Mouse (Mus musculus) kidney, adult 2 months (tissue): ENCODE measurements around the gene Acvr1.

ENCODE experiments used
- CTCF ChIP-seq: fragments of 200-500 bp; conservative IDR thresholded peaks from 2 replicates; pipeline ENCODE4 v1.5.1; 2011; ENCODE audit warnings: low read depth, mild to moderate bottlenecking, control low read depth, low read length, moderate library complexity, mixed read lengths; ENCODE audit not compliant: insufficient read depth, insufficient read length
- POLR2A ChIP-seq: fragments of 200-500 bp; IDR thresholded peaks from one replicate; pipeline ENCODE4 v1.6.1; 2011; ENCODE audit warnings: low read depth, low read length, control low read depth

DNA sequence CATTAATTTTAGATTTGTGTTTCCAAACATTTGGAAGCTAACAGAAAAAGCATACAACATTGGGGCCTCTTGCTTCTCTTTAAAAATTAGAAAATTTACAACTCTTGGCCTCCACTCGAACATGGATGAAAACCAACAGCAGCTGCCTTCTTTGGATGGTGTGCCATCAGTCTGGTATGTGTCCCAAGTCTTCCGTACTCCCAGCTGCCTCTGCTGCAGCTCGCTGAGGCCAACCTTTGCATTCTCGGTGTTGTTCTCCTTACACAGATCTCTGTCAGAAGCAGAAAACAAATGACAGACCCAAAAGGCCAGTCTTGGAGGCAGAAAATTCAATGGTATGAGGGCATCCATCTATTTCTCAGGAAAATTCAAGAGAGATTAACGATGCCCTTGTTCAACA, 186.9 kb downstream of the Acvr1 start:
- TF ChIP-seq POLR2A (no peak), CTCF (no peak)
